Mouse (Mus musculus) intestine, embryonic 14.5 days (tissue): ENCODE measurements around the gene Ckm. TPM values are rescaled to one million over a fixed set of nuclear protein-coding genes. Genes with fewer than 3 reads are reported as not detected.

Source experiments
- ATAC-seq: fragments of 200-750 bp; cut with Nextera tagmentation; replicated peaks from 2 replicates; pipeline ENCODE4 v1.8.0; 2017; ENCODE audit warnings: low read depth, moderate number of reproducible peaks, moderate TSS enrichment, moderate library complexity; ENCODE audit not compliant: low FRiP score, low TSS enrichment
- DNase-seq: peaks from one replicate; pipeline ENCODE4 v3.0.0-alpha.2; 2018; ENCODE audit warnings: low spot score
- H3K27ac ChIP-seq: fragments of 300-500 bp; sonication (generic); 2 replicates; pipeline ENCODE4 v1.5.1; 2014; ENCODE audit warnings: low read depth, mild to moderate bottlenecking, control low read depth
- H3K27me3 ChIP-seq: fragments of 300-500 bp; sonication (generic); replicated peaks from 2 replicates; pipeline ENCODE4 v1.6.1; 2014; ENCODE audit warnings: low read length, control low read depth; ENCODE audit not compliant: control insufficient read depth, insufficient read depth
- H3K36me3 ChIP-seq: fragments of 300-500 bp; sonication (generic); 2 replicates; pipeline ENCODE4 v1.6.1; 2014; ENCODE audit warnings: low read length, control low read depth; ENCODE audit not compliant: control insufficient read depth, insufficient read depth
- H3K4me1 ChIP-seq: fragments of 300-500 bp; sonication (generic); replicated peaks from 2 replicates; pipeline ENCODE4 v1.6.1; 2014; ENCODE audit warnings: low read length, control low read depth, mixed read lengths; ENCODE audit not compliant: control insufficient read depth, insufficient read depth
- H3K4me2 ChIP-seq: fragments of 300-500 bp; sonication (generic); 2 replicates; pipeline ENCODE4 v1.6.1; 2014; ENCODE audit warnings: low read length
- H3K4me3 ChIP-seq: fragments of 300-500 bp; sonication (generic); 2 replicates; pipeline ENCODE4 v1.5.1; 2014; ENCODE audit warnings: low read depth, low read length, control low read depth, mixed read lengths
- H3K9ac ChIP-seq: fragments of 300-500 bp; sonication (generic); 2 replicates; pipeline ENCODE4 v1.6.1; 2014; ENCODE audit warnings: mild to moderate bottlenecking, low read length
- H3K9me3 ChIP-seq: fragments of 300-500 bp; sonication (generic); 2 replicates; pipeline ENCODE4 v1.6.1; 2016; ENCODE audit warnings: low read length, control low read depth; ENCODE audit not compliant: control insufficient read depth
- WGBS: fragments of 180-500 bp; shearing (Covaris S2); extraction: QIAGEN DNeasy Blood & Tissue Kit; methylation state at CpG from one replicate; pipeline ENCODE4 v1.1.7; 2014; 5-methylcytosine and 5-hydroxymethylcytosine counted together
- polyA plus RNA-seq: library from polyadenylated mRNA; unstranded; fragments of >200 nt; fragmentation: Nextera tagmentation; extraction: Ambion mirVana; gene quantifications from 2 replicates; pipeline ENCODE4 v1.2.1, GENCODE M21; 2014

Gene Ckm
- polyA plus RNA-seq, 1 experiment from 2014 or later, result 1.1 TPM

DNA sequence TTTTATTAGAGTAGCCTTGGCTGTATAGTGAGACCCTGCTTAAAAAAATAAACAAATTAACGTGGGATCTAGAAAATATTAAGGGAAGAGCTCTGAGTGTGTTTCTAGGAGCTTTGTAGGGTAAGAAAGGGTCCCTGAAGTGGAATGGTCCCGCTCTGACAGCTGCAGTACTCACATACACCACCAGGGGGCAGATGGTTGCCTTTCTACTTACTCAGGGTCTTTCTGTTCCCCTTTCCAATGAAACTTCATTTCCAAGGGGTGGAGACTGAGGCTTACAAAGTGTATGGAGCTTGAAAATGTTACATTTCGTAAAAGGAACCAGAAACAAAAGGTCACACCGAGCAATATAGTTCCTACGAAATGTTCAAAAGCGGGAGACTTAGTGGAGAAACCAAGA is 56.9 kb downstream of the Ckm start:
- no peak overlapping the region for H3K4me2 ChIP-seq
- H3K27ac ChIP-seq, result no peak overlapping the region
- DNase-seq, result peak; percentile 92
- H3K36me3 ChIP-seq, result no peaks in the 10 kb centered on the region
- peaks cover 25% of the 10 kb centered on the region for H3K4me1 ChIP-seq
- no peak overlapping the region for H3K9ac ChIP-seq
- WGBS, result 16% methylated on average over 6 of the region's 6 CpGs
- no peaks in the 10 kb centered on the region for H3K27me3 ChIP-seq
- no peak for ATAC-seq
- H3K9me3 ChIP-seq, result no peaks in the 10 kb centered on the region
- no peak overlapping the region for H3K4me3 ChIP-seq

- Histone ChIP-seq H3K4me1 (peaks cover 16% of the 10 kb centered on the region), H3K27ac (no peak overlapping the region), H3K4me3 (no peak overlapping the region), H3K9ac (no peak overlapping the region), H3K27me3 (0 out of 2 replicates have a peak, but pooled peaks cover 5% of the 10 kb centered on the region), H3K36me3 (no peaks in the 10 kb centered on the region), H3K9me3 (no peaks in the 10 kb centered on the region), H3K4me2 (no peak overlapping the region)
- 72% methylated on average over 4 of the region's 4 CpGs for WGBS
- DNase-seq (no peak), ATAC-seq (no peak)
These were observed 57.9 kb downstream of the Ckm start for GRCm38 (mm10) chr7:19462443-19462842.

GRCm38 (mm10) chr7:19462884-19463381 is 58.4 kb downstream of the Ckm start, which contains the start of gene Exoc3l2:
Gene Exoc3l2 (plus strand): TSS chr7:19463331.
- Histone ChIP-seq H3K36me3 (no peaks in the 10 kb centered on the region), H3K4me1 (peaks cover 14% of the 10 kb centered on the region), H3K9ac (no peak within 1 kb of the TSS), H3K9me3 (no peaks in the 10 kb centered on the region), H3K27ac (no peak within 1 kb of the TSS), H3K4me3 (no peak within 1 kb of the TSS), H3K4me2 (0 out of 2 replicates have a peak within 1 kb of the TSS, but pooled peaks have one; percentile 28), H3K27me3 (0 out of 2 replicates have a peak, but pooled peaks cover 5% of the 10 kb centered on the region)
- ATAC-seq, result no peak
- WGBS, result 37% methylated on average over 6 of the region's 6 CpGs
- no peak for DNase-seq

DNA sequence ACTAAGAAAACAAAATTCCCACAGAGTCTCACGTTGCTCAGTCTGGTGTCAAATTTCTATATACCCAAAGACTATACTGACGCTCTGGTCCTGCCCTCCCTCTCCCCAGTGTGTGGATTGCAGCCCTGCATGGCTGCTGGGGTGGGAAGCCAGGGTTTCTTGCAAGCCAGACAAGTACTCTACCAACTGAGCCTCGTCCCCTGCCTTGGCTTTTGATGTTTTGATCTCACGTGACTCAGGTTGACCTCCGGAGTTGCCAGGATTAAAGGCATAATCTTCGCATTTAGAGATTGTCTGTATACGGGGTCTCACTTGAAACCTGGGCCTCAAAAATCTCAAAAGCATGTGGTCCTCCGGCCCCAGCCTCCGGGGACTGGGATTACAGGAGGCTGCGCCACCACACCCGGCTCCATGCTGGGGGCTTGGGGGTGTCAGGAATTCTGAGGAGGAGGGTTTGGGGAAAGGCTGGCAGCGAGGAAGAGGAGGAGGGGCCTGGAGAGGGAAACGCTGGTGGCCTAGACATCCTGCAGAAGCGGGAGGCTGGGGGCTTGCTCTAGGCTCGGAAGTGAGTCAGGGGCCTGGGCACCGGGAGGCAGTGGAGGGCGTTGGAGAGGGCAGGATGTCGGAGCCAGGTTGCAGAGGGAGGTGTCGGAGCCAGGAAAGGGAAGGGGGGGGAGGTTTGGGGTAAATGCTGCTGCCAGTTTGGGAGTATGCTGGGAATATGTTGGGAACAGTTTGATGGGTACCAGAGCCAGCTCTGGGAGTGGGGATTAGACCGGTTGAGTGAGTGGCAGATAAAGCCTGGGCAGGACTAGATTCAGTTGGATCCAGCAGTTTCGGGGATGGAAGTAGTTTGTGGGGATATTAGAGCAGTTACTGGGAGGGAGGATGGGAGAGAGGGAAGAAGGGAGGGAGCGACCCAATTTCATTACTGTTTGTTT is 60.1 kb downstream of the Ckm start:
- Histone ChIP-seq H3K9ac (peak overlapping the region; percentile 11; the same call in 1 of the 2 replicates), H3K4me2 (peak overlapping the region; percentile 28), H3K27me3 (peaks cover 13% of the 10 kb centered on the region), H3K9me3 (no peaks in the 10 kb centered on the region), H3K4me3 (no peak overlapping the region), H3K36me3 (no peaks in the 10 kb centered on the region), H3K4me1 (peaks cover 11% of the 10 kb centered on the region), H3K27ac (no peak overlapping the region)
- no peak for ATAC-seq
- no peak for DNase-seq
- WGBS, result 9% methylated on average over 22 of the region's 22 CpGs

DNA sequence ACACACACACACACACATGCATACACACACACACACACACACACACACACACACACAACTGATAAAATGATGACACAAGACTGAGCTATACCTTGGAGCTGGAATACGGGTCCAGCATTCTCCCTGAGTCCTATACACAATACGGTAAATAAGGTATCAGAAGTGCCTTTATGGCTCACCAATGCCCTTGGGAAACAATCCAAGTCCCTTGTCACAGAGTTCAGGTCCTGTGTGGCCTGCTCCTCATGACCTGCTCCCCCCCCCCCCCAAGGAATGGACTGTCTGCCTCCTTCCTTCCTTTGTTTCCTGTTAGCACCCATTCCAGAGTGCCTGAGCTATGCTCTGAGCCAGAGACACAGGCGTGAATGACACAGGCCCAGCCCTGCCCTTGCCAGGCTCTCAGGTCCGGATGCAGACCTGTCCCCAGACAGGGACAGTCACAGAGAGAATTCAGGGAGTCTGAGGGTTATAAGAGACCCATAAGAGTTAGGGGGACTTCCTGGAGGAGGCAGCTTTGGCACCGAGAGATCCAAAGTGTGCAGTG is 62.1 kb downstream of the Ckm start:
- no peak overlapping the region for H3K4me2 ChIP-seq
- DNase-seq (no peak), ATAC-seq (no peak)
- H3K27me3 ChIP-seq, result peaks cover 30% of the 10 kb centered on the region
- H3K4me1 ChIP-seq, result peaks cover 11% of the 10 kb centered on the region
- 62% methylated on average over 5 of the region's 5 CpGs for WGBS
- no peak overlapping the region for H3K4me3 ChIP-seq
- no peaks in the 10 kb centered on the region for H3K36me3 ChIP-seq
- no peak overlapping the region for H3K27ac ChIP-seq
- no peaks in the 10 kb centered on the region for H3K9me3 ChIP-seq
- H3K9ac ChIP-seq, result no peak overlapping the region

GRCm38 (mm10) chr7:19467638-19468037 is 63.1 kb downstream of the Ckm start:
- H3K9ac ChIP-seq, result no peak overlapping the region
- H3K4me2 ChIP-seq, result no peak overlapping the region
- WGBS, result 36% methylated on average over 6 of the region's 6 CpGs
- no peak overlapping the region for H3K27ac ChIP-seq
- ATAC-seq (no peak), DNase-seq (no peak)
- H3K9me3 ChIP-seq, result no peaks in the 10 kb centered on the region
- no peak overlapping the region for H3K4me3 ChIP-seq
- H3K4me1 ChIP-seq, result peaks cover 11% of the 10 kb centered on the region
- peaks cover 40% of the 10 kb centered on the region for H3K27me3 ChIP-seq
- H3K36me3 ChIP-seq, result no peaks in the 10 kb centered on the region

DNA sequence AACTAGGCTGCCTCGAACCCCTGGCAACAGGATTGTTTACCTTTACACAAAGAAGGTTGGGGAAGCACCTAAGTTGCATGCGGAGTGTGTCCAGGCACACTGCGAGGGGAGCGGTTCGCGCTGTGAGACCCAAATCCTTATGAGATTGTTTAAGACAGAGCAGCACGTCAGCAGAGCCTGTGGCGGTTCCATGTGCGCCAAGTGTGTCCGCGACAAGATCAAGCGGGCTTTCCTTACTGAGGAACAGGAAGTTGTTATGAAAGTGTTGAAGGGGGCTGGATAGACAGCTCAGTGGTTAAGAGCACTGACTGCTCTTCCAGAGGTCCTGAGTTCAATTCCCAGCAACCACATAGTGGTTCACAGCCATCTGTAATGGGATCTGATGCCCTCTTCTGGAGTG is 63.7 kb downstream of the Ckm start:
- no peak for ATAC-seq
- no peak for DNase-seq
- 62% methylated on average over 12 of the region's 12 CpGs for WGBS
- H3K9ac ChIP-seq, result no peak overlapping the region
- no peaks in the 10 kb centered on the region for H3K36me3 ChIP-seq
- H3K4me1 ChIP-seq, result peaks cover 11% of the 10 kb centered on the region
- H3K4me2 ChIP-seq, result no peak overlapping the region
- H3K27ac ChIP-seq, result no peak overlapping the region
- no peaks in the 10 kb centered on the region for H3K9me3 ChIP-seq
- H3K27me3 ChIP-seq, result peaks cover 46% of the 10 kb centered on the region
- H3K4me3 ChIP-seq, result no peak overlapping the region

- Histone ChIP-seq H3K4me2 (no peak overlapping the region), H3K36me3 (no peaks in the 10 kb centered on the region), H3K9me3 (no peaks in the 10 kb centered on the region), H3K27me3 (peaks cover 52% of the 10 kb centered on the region), H3K4me1 (peaks cover 6% of the 10 kb centered on the region), H3K9ac (no peak overlapping the region), H3K4me3 (no peak overlapping the region), H3K27ac (no peak overlapping the region)
- 23% methylated on average over 23 of the region's 23 CpGs for WGBS
- ATAC-seq (no peak), DNase-seq (no peak)
These were observed 64.8 kb downstream of the Ckm start for GRCm38 (mm10) chr7:19469404-19469803.
